8 mouse cellular contexts compared by ENCODE assay signal in genomic region chr19:6531011-6531631, GRCm38 (mm10). TPM values are rescaled to one million over a fixed set of nuclear protein-coding genes. Genes with fewer than 3 reads are reported as not detected.
DNase-seq lines count a peak whose midpoint lies in the region; ATAC-seq and TF ChIP-seq lines count a peak whose summit lies in the region.

No protein-coding gene starts in this region.

- peaks cover 88% of the 10 kb centered on the region for H3K4me1 ChIP-seq in cerebellum, adult 2 months (ENCODE audit: control insufficient read depth, insufficient read depth, low read length)
- H3K4me1 ChIP-seq in forebrain, embryonic 15.5 days: peaks cover 47% of the 10 kb centered on the region
- H3K4me1 ChIP-seq in intestine, embryonic 14.5 days (replicated peaks; ENCODE audit: control insufficient read depth, insufficient read depth, low read length): peaks cover 10% of the 10 kb centered on the region; the same call in 1 of the 2 replicates
- H3K4me1 ChIP-seq in lung, embryonic 16.5 days (replicated peaks; ENCODE audit: control insufficient read depth, insufficient read depth, low read length): peaks cover 19% of the 10 kb centered on the region
- peaks cover 27% of the 10 kb centered on the region for H3K4me1 ChIP-seq in stomach, embryonic 16.5 days (ENCODE audit: control insufficient read depth, insufficient read depth, low read length)

- H3K9me3 ChIP-seq in forebrain, embryonic 15.5 days: no peaks in the 10 kb centered on the region
- no peaks in the 10 kb centered on the region for H3K9me3 ChIP-seq in intestine, embryonic 14.5 days (ENCODE audit: control insufficient read depth, low read length)
- H3K9me3 ChIP-seq in lung, embryonic 16.5 days (ENCODE audit: control insufficient read depth, low read length): no peaks in the 10 kb centered on the region
- no peaks in the 10 kb centered on the region for H3K9me3 ChIP-seq in stomach, embryonic 16.5 days (replicated peaks; ENCODE audit: control insufficient read depth, low read length)

- no peak for ATAC-seq in cerebellum, adult (ENCODE audit: insufficient number of reproducible peaks, low FRiP score, low TSS enrichment)
- 0 out of 2 replicates have a peak, but pooled peaks have one; percentile 18 for ATAC-seq in forebrain, embryonic 15.5 days (replicated peaks)
- ATAC-seq in intestine, embryonic 14.5 days (replicated peaks; ENCODE audit: low FRiP score, low TSS enrichment, low read depth): no peak
- ATAC-seq in lung, embryonic 16.5 days (ENCODE audit: low read depth): no peak
- no peak for ATAC-seq in stomach, embryonic 16.5 days (ENCODE audit: insufficient read depth, low FRiP score)

- peak overlapping the region; percentile 74 for H3K4me2 ChIP-seq in forebrain, embryonic 15.5 days (replicated peaks)
- H3K4me2 ChIP-seq in intestine, embryonic 14.5 days (ENCODE audit: low read length): peak overlapping the region; percentile 73
- peak overlapping the region; percentile 86 for H3K4me2 ChIP-seq in lung, embryonic 16.5 days (ENCODE audit: low read depth, low read length)
- peak overlapping the region; percentile 74 for H3K4me2 ChIP-seq in stomach, embryonic 16.5 days (ENCODE audit: low read depth, low read length)

- H3K36me3 ChIP-seq in forebrain, embryonic 15.5 days: peaks cover 14% of the 10 kb centered on the region
- H3K36me3 ChIP-seq in intestine, embryonic 14.5 days (ENCODE audit: control insufficient read depth, insufficient read depth, low read length): no peaks in the 10 kb centered on the region
- H3K36me3 ChIP-seq in lung, embryonic 16.5 days (ENCODE audit: control insufficient read depth, insufficient read depth, low read length): no peaks in the 10 kb centered on the region
- H3K36me3 ChIP-seq in stomach, embryonic 16.5 days (ENCODE audit: control insufficient read depth, insufficient read depth, low read length): no peaks in the 10 kb centered on the region

- TF ChIP-seq CTCF in cerebellum, adult 2 months (IDR thresholded peaks at IDR 0.05; ENCODE audit: borderline replicate concordance, insufficient read depth, low read depth, low read length): no peak

- H3K4me3 ChIP-seq in cerebellum, adult 2 months (replicated peaks; ENCODE audit: insufficient read depth, low read depth, low read length): no peak overlapping the region
- peak overlapping the region; percentile 47 for H3K4me3 ChIP-seq in forebrain, embryonic 15.5 days
- H3K4me3 ChIP-seq in intestine, embryonic 14.5 days (ENCODE audit: low read depth, low read length): peak overlapping the region; percentile 44
- peak overlapping the region; percentile 51 for H3K4me3 ChIP-seq in lung, embryonic 16.5 days (ENCODE audit: low read length)
- peak overlapping the region; percentile 46 for H3K4me3 ChIP-seq in stomach, embryonic 16.5 days (replicated peaks; ENCODE audit: low read length)

- DNase-seq in cerebellum, adult 2 months: peak; percentile 73 to 74
- DNase-seq in adrenal gland, adult 18-20 months (ENCODE audit: low spot score in 2 of 2): peak; percentile 31 to 50
- peak; percentile 74 for DNase-seq in intestine, embryonic 14.5 days (ENCODE audit: low spot score)
- no peak for DNase-seq in T-cell, adult 2 months (ENCODE audit: low spot score)

- peak overlapping the region; percentile 70 for H3K9ac ChIP-seq in forebrain, embryonic 15.5 days (replicated peaks)
- peak overlapping the region; percentile 40 for H3K9ac ChIP-seq in intestine, embryonic 14.5 days (ENCODE audit: low read length)
- peak overlapping the region; percentile 63 for H3K9ac ChIP-seq in lung, embryonic 16.5 days (ENCODE audit: low read length)
- H3K9ac ChIP-seq in stomach, embryonic 16.5 days (ENCODE audit: low read length): peak overlapping the region; percentile 56

- H3K27me3 ChIP-seq in cerebellum, adult 2 months (ENCODE audit: control insufficient read depth, insufficient read depth, low read length): no peaks in the 10 kb centered on the region
- H3K27me3 ChIP-seq in forebrain, embryonic 15.5 days: no peaks in the 10 kb centered on the region
- peaks cover 37% of the 10 kb centered on the region for H3K27me3 ChIP-seq in intestine, embryonic 14.5 days (replicated peaks; ENCODE audit: control insufficient read depth, insufficient read depth, low read length)
- H3K27me3 ChIP-seq in lung, embryonic 16.5 days (ENCODE audit: control insufficient read depth, insufficient read depth, low read depth, low read length): peaks cover 42% of the 10 kb centered on the region
- peaks cover 22% of the 10 kb centered on the region for H3K27me3 ChIP-seq in stomach, embryonic 16.5 days (ENCODE audit: control insufficient read depth, insufficient read depth, low read length)

- H3K27ac ChIP-seq in cerebellum, adult 2 months (ENCODE audit: insufficient read depth, low read length): peak overlapping the region; percentile 92
- H3K27ac ChIP-seq in forebrain, embryonic 15.5 days (replicated peaks): peak overlapping the region; percentile 90
- 0 out of 2 replicates have a peak overlapping the region, but pooled peaks have one; percentile 1 for H3K27ac ChIP-seq in intestine, embryonic 14.5 days (ENCODE audit: low read depth)
- H3K27ac ChIP-seq in lung, embryonic 16.5 days (ENCODE audit: low read length): no peak overlapping the region
- H3K27ac ChIP-seq in stomach, embryonic 16.5 days (ENCODE audit: low read length): no peak overlapping the region

- 4% methylated on average over 56 of the region's 56 CpGs for WGBS in cerebellum, adult 2 months
- 2% methylated on average over 56 of the region's 56 CpGs for WGBS in forebrain, embryonic 15.5 days
- under 1% methylated on average over 56 of the region's 56 CpGs for WGBS in intestine, embryonic 14.5 days
- under 1% methylated on average over 56 of the region's 56 CpGs for WGBS in lung, embryonic 16.5 days
- 1% methylated on average over 56 of the region's 56 CpGs for WGBS in stomach, embryonic 16.5 days

- peak; percentile 17; the same call in 1 of the 2 replicates for TF ChIP-seq POLR2A in cerebellum, adult 2 months (IDR thresholded peaks at IDR 0.05; ENCODE audit: borderline replicate concordance, insufficient read depth, low read length)

RNA-seq across cellular contexts. Expression of gene Slc22a12, which starts 11.7 kb away (rescaled TPM):
- polyA plus RNA-seq in cerebellum, adult 2 months (2012; rRNA removed): 0.15 and 0.24 TPM in 2 replicates
- under 1 TPM in 1 of 2 experiments, not detected in 1; 0.17 TPM for total RNA-seq in adrenal gland, adult 18-20 months (2021)
- polyA plus RNA-seq in forebrain, embryonic 15.5 days (2015; fragmentation: Nextera tagmentation; extraction: Ambion mirVana): 0.10 TPM in 1 of 2 replicates, not detected in the other
- not detected in 2 replicates for polyA plus RNA-seq in intestine, embryonic 14.5 days (2014; fragmentation: Nextera tagmentation; extraction: Ambion mirVana)
- polyA plus RNA-seq in lung, embryonic 16.5 days (2015; fragmentation: Nextera tagmentation; extraction: Ambion mirVana): not detected in 2 replicates
- polyA plus RNA-seq in stomach, embryonic 16.5 days (2015; fragmentation: Nextera tagmentation; extraction: Ambion mirVana): not detected in 2 replicates

Comparison
In these comparisons a context has a peak if more than half of its experiments do, and no peak if none do; other contexts are left out.
1. H3K27ac ChIP-seq: peak in cerebellum, adult 2 months (single experiment), forebrain, embryonic 15.5 days (single experiment) and intestine, embryonic 14.5 days (single experiment); none in lung, embryonic 16.5 days (single experiment) and stomach, embryonic 16.5 days (single experiment).
2. Peak in every context shown above with its lines, with median percentiles within 50 percentile points of each other: H3K4me2 ChIP-seq and H3K9ac ChIP-seq.